Mouse (Mus musculus): ENCODE measurements around the gene Acsbg1.
A peak's percentile ranks its signal among the peaks of the same experiment; 100 is the strongest.
"Not testable (repeated sequence)": the region's sequence is repeated elsewhere in the genome, so short reads cannot be mapped to it uniquely, and the experiment has no call there.

Acsbg1 gene

GRCm38 (mm10) chr9:54614182-54614850 is 47.4 kb downstream of the Acsbg1 start:
- peak; percentile 54 for DNase-seq (ENCODE audit: low read depth, low spot score)

GRCm38 (mm10) chr9:54612781-54613191 is 48.9 kb downstream of the Acsbg1 start:
- no peak for DNase-seq (ENCODE audit: low read depth, low spot score)

GRCm38 (mm10) chr9:54604886-54605285 is 56.8 kb downstream of the Acsbg1 start:
- DNase-seq (ENCODE audit: low read depth, low spot score): peak; percentile 54

- DNase-seq (ENCODE audit: low read depth, low spot score): peak; percentile 19
Observed at GRCm38 (mm10) chr9:54604131-54604654, 57.5 kb downstream of the Acsbg1 start.

GRCm38 (mm10) chr9:54602916-54603315 is 58.8 kb downstream of the Acsbg1 start:
- no peak for DNase-seq (ENCODE audit: low read depth, low spot score)

GRCm38 (mm10) chr9:54602386-54602785 is 59.3 kb downstream of the Acsbg1 start:
- no peak for DNase-seq (ENCODE audit: low read depth, low spot score)

- DNase-seq (ENCODE audit: low read depth, low spot score): no peak
Observed at GRCm38 (mm10) chr9:54596752-54597465, 64.8 kb downstream of the Acsbg1 start.

GRCm38 (mm10) chr9:54593652-54594051 is 68.0 kb downstream of the Acsbg1 start:
- not testable (repeated sequence) for DNase-seq (ENCODE audit: low read depth, low spot score)

- DNase-seq (ENCODE audit: low read depth, low spot score): no peak
Observed at GRCm38 (mm10) chr9:54587863-54588262, 73.8 kb downstream of the Acsbg1 start.

GRCm38 (mm10) chr9:54586199-54587061 is 75.2 kb downstream of the Acsbg1 start, which contains the start of gene Idh3a:
Gene Idh3a (plus strand): TSS chr9:54586334.
- peak; percentile 98 for DNase-seq (ENCODE audit: low read depth, low spot score)

- no peak for DNase-seq (ENCODE audit: low read depth, low spot score)
Observed at GRCm38 (mm10) chr9:54585839-54586198, 75.9 kb downstream of the Acsbg1 start.

GRCm38 (mm10) chr9:54584127-54584526 is 77.5 kb downstream of the Acsbg1 start:
- DNase-seq (ENCODE audit: low read depth, low spot score): not testable (repeated sequence)

- DNase-seq (ENCODE audit: low read depth, low spot score): no peak
Observed at GRCm38 (mm10) chr9:54583712-54584111, 78.0 kb downstream of the Acsbg1 start.

GRCm38 (mm10) chr9:54571130-54571839 is 90.4 kb downstream of the Acsbg1 start:
- no peak for DNase-seq (ENCODE audit: low read depth, low spot score)

GRCm38 (mm10) chr9:54568732-54569131 is 92.9 kb downstream of the Acsbg1 start:
- DNase-seq (ENCODE audit: low read depth, low spot score): no peak

- DNase-seq (ENCODE audit: low read depth, low spot score): no peak
Observed at GRCm38 (mm10) chr9:54566958-54567357, 94.7 kb downstream of the Acsbg1 start.

GRCm38 (mm10) chr9:54560831-54561601 is 100.7 kb downstream of the Acsbg1 start:
- no peak for DNase-seq (ENCODE audit: low read depth, low spot score)

GRCm38 (mm10) chr9:54559771-54560471 is 101.7 kb downstream of the Acsbg1 start, which contains the start of gene Cib2:
Gene Cib2 (minus strand): TSS chr9:54560218.
- DNase-seq (ENCODE audit: low read depth, low spot score): peak; percentile 64

GRCm38 (mm10) chr9:54558731-54559130 is 102.9 kb downstream of the Acsbg1 start:
- no peak for DNase-seq (ENCODE audit: low read depth, low spot score)

- peak; percentile 87 for DNase-seq (ENCODE audit: low read depth, low spot score)
Observed at GRCm38 (mm10) chr9:54555044-54555443, 106.6 kb downstream of the Acsbg1 start.

Data from A20 (cell line).